Mouse (Mus musculus): ENCODE data around the gene Trir. TPM values are rescaled to one million over a fixed set of nuclear protein-coding genes. Genes with fewer than 3 reads are reported as not detected.

The Trir gene
- polyA plus RNA-seq, 1 experiment, result not detected

DNA sequence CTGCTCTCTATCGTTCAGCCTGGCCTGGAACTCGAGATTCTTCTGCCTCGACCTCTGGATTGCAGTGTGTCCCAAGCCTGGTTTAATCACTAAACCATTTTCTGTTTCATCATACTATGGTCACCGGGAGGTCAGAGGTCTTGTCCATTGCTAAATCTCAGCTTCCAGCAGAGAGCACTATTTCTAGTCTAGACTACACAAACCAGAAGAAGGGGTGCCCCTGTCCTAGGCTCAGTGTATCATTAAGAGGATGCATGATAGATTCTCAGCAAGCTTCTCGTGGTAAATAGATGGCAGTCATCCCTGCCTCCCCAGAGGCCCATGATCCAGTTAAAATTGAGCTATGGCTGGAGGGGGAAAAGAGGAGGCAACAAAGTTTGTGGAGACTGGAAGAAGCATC lies 44.4 kb downstream of the Trir start:
- Histone ChIP-seq H3K27ac (ENCODE audit: insufficient read depth, low read depth, low read length) (peak overlapping the region; percentile 76), H3K4me1 (ENCODE audit: control insufficient read depth, insufficient read depth, low read length) (peaks cover 10% of the 10 kb centered on the region), H3K4me3 (ENCODE audit: insufficient read depth, low read depth, low read length) (no peak overlapping the region)
- TF ChIP-seq CTCF (IDR thresholded peaks at IDR 0.05; ENCODE audit: insufficient read depth, low read depth, low read length) (no peak), POLR2A (IDR thresholded peaks at IDR 0.05; ENCODE audit: insufficient read depth, low read depth, low read length) (no peak)
- WGBS, result 78% methylated on average over 5 of the region's 5 CpGs

- TF ChIP-seq CTCF (IDR thresholded peaks at IDR 0.05; ENCODE audit: insufficient read depth, low read depth, low read length) (0 out of 2 replicates have a peak, but pooled peaks have one; percentile 19), POLR2A (IDR thresholded peaks at IDR 0.05; ENCODE audit: insufficient read depth, low read depth, low read length) (peak; percentile 56)
- WGBS, result under 1% methylated on average over 68 of the region's 68 CpGs
- Histone ChIP-seq H3K4me1 (ENCODE audit: control insufficient read depth, insufficient read depth, low read length) (peaks cover 10% of the 10 kb centered on the region), H3K4me3 (ENCODE audit: insufficient read depth, low read depth, low read length) (peak within 1 kb of the TSS; percentile 80), H3K27ac (ENCODE audit: insufficient read depth, low read depth, low read length) (peak within 1 kb of the TSS; percentile 78)
Observed at GRCm38 (mm10) chr8:85071514-85072281, 45.1 kb downstream of the Trir start, which contains the start of gene Dhps. TSS of gene Dhps (plus strand) at chr8:85071757.

DNA sequence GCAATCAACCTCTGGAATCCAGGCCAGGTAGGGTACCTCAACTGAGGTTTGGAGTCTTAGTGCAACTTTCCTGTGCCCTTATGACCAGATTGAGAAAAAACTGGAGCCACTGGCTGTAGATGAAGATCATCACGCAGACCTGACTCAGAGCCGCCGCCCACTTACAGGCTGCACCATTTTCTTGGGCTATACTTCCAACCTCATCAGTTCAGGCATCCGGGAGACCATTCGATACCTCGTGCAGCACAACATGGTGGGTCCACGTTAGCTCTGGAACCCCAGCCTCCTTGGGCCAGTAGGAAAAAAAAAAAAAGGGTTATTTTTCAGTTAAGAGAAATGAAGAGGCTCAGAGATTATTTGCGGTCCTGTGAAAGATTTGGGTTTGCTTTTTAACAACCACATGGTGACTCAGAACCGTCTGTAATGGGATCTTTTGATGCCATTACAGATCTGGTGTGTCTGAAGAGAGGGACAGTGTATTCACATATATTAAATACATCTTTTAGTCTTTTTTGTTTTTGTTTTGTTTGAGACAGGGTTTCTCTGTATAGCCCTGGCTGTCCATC lies 45.8 kb downstream of the Trir start:
- Histone ChIP-seq H3K4me3 (ENCODE audit: insufficient read depth, low read depth, low read length) (peak overlapping the region; percentile 80), H3K4me1 (ENCODE audit: control insufficient read depth, insufficient read depth, low read length) (peaks cover 10% of the 10 kb centered on the region), H3K27ac (ENCODE audit: insufficient read depth, low read depth, low read length) (no peak overlapping the region; the same call in 1 of the 2 replicates)
- TF ChIP-seq POLR2A (IDR thresholded peaks at IDR 0.05; ENCODE audit: insufficient read depth, low read depth, low read length) (no peak), CTCF (IDR thresholded peaks at IDR 0.05; ENCODE audit: insufficient read depth, low read depth, low read length) (no peak)
- 20% methylated on average over 9 of the region's 9 CpGs for WGBS

DNA sequence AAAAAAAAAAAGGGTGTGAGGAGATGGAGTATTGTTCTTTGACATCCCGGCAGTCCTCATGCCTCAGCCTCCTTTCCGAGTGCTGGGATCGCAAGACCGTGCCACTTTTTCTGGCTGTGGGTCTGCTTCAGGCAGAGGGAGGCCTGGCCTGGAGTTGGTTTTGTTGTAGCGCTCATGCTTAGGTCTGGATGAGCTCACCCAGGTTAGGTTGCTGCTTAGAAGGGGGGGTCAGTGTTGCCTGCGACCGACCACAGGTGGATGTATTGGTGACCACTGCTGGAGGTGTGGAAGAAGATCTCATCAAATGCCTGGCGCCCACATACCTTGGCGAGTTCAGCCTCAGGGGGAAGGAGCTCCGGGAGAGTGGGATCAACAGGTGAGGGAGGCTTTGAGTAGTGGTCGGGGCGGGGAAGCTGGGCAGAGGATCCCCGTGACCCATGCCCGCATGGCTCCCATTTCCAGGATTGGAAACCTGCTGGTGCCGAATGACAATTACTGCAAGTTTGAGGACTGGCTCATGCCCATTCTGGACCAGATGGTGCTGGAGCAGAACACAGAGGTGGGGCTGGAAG lies 46.5 kb downstream of the Trir start:
- Histone ChIP-seq H3K4me1 (ENCODE audit: control insufficient read depth, insufficient read depth, low read length) (peaks cover 10% of the 10 kb centered on the region), H3K4me3 (ENCODE audit: insufficient read depth, low read depth, low read length) (no peak overlapping the region), H3K27ac (ENCODE audit: insufficient read depth, low read depth, low read length) (no peak overlapping the region)
- TF ChIP-seq POLR2A (IDR thresholded peaks at IDR 0.05; ENCODE audit: insufficient read depth, low read depth, low read length) (no peak), CTCF (IDR thresholded peaks at IDR 0.05; ENCODE audit: insufficient read depth, low read depth, low read length) (no peak)
- WGBS, result 91% methylated on average over 15 of the region's 15 CpGs

- WGBS, result 90% methylated on average over 10 of the region's 10 CpGs
Observed at GRCm38 (mm10) chr8:85074167-85074566, 47.5 kb downstream of the Trir start.

DNA sequence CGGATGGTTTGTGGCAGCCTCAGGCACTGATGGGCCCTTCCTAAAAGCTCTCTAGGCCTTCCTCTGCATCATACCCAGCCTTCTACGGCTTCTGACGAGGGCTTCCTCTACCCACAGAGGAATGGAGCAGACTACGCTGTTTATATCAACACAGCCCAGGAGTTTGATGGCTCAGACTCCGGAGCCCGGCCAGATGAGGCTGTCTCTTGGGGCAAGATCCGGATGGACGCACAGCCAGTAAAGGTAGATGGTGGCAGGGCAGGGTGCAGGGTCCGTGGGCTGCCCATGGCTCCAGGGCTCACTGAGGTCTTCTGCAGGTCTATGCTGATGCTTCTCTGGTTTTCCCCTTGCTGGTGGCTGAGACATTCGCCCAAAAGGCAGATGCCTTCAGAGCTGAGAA lies 48.0 kb downstream of the Trir start:
- Histone ChIP-seq H3K27ac (ENCODE audit: insufficient read depth, low read depth, low read length) (no peak overlapping the region), H3K4me3 (ENCODE audit: insufficient read depth, low read depth, low read length) (no peak overlapping the region), H3K4me1 (ENCODE audit: control insufficient read depth, insufficient read depth, low read length) (peaks cover 13% of the 10 kb centered on the region)
- 96% methylated on average over 10 of the region's 10 CpGs for WGBS
- no peak for TF ChIP-seq POLR2A (IDR thresholded peaks at IDR 0.05; ENCODE audit: insufficient read depth, low read depth, low read length)
- no peak for TF ChIP-seq CTCF (IDR thresholded peaks at IDR 0.05; ENCODE audit: insufficient read depth, low read depth, low read length)

More at GRCm38 (mm10) chr8:85074167-85074566, 47.5 kb downstream of the Trir start:
- no peak overlapping the region for H3K4me3 ChIP-seq (ENCODE audit: insufficient read depth, low read depth, low read length)
- peaks cover 10% of the 10 kb centered on the region for H3K4me1 ChIP-seq (ENCODE audit: control insufficient read depth, insufficient read depth, low read length)
- H3K27ac ChIP-seq (ENCODE audit: insufficient read depth, low read depth, low read length), result no peak overlapping the region
- TF ChIP-seq CTCF (IDR thresholded peaks at IDR 0.05; ENCODE audit: insufficient read depth, low read depth, low read length), result no peak
- no peak for TF ChIP-seq POLR2A (IDR thresholded peaks at IDR 0.05; ENCODE audit: insufficient read depth, low read depth, low read length)

DNA sequence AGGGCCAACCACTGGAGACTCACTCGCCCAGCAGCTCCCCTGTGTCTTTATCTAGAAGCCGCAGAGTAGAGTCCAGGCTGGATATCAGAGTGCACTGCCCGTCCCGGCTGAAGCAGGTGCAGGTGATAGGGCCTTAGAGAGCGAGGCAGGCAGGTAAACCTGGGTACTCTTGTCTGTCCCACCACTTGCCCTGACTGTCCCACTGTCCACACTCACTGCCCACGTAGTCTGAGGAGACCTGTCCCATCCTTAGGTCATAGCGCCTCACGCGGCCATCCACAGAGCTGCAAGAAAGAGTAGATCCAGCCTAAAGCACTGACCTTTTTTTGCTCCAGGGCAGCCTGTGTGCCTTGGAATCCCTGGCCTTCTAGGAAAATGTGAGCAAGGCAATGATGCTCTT lies 49.4 kb downstream of the Trir start:
- TF ChIP-seq POLR2A (IDR thresholded peaks at IDR 0.05; ENCODE audit: insufficient read depth, low read depth, low read length) (no peak), CTCF (IDR thresholded peaks at IDR 0.05; ENCODE audit: insufficient read depth, low read depth, low read length) (0 out of 2 replicates have a peak, but pooled peaks have one; percentile 5)
- Histone ChIP-seq H3K27ac (ENCODE audit: insufficient read depth, low read depth, low read length) (no peak overlapping the region), H3K4me1 (ENCODE audit: control insufficient read depth, insufficient read depth, low read length) (peaks cover 16% of the 10 kb centered on the region), H3K4me3 (ENCODE audit: insufficient read depth, low read depth, low read length) (no peak overlapping the region)
- 74% methylated on average over 9 of the region's 9 CpGs for WGBS

- H3K27ac ChIP-seq (ENCODE audit: insufficient read depth, low read depth, low read length), result no peak overlapping the region
Observed at GRCm38 (mm10) chr8:85076993-85077392, 50.4 kb downstream of the Trir start.

More at GRCm38 (mm10) chr8:85076993-85077392, 50.4 kb downstream of the Trir start:
- Histone ChIP-seq H3K4me3 (ENCODE audit: insufficient read depth, low read depth, low read length) (no peak overlapping the region), H3K4me1 (ENCODE audit: control insufficient read depth, insufficient read depth, low read length) (peaks cover 25% of the 10 kb centered on the region)
- TF ChIP-seq POLR2A (IDR thresholded peaks at IDR 0.05; ENCODE audit: insufficient read depth, low read depth, low read length), result no peak
- TF ChIP-seq CTCF (IDR thresholded peaks at IDR 0.05; ENCODE audit: insufficient read depth, low read depth, low read length), result peak; percentile 57
- 0% methylated on average over 2 of the region's 2 CpGs for WGBS

Other genes starting within 250 kb of the Trir start
- gene Nfix, start 226.5 kb upstream of the Trir start, polyA plus RNA-seq (2012; ENCODE audit: insufficient read depth, insufficient read length, low replicate concordance, missing spikeins), result not detected in 2 replicates
- gene Dand5, start 204.0 kb upstream of the Trir start, polyA plus RNA-seq (2012; ENCODE audit: insufficient read depth, insufficient read length, low replicate concordance, missing spikeins), result not detected in 2 replicates
- not detected in 2 replicates for gene Gadd45gip1, start 195.3 kb upstream of the Trir start, polyA plus RNA-seq (2012; ENCODE audit: insufficient read depth, insufficient read length, low replicate concordance, missing spikeins)
- not detected in 2 replicates for gene Rad23a, start 186.2 kb upstream of the Trir start, polyA plus RNA-seq (2012; ENCODE audit: insufficient read depth, insufficient read length, low replicate concordance, missing spikeins)
- 225 TPM in 1 of 2 replicates, not detected in the other for gene Calr, start 179.9 kb upstream of the Trir start, polyA plus RNA-seq (2012; ENCODE audit: insufficient read depth, insufficient read length, low replicate concordance, missing spikeins)
- gene Farsa, start 169.8 kb upstream of the Trir start, polyA plus RNA-seq (2012; ENCODE audit: insufficient read depth, insufficient read length, low replicate concordance, missing spikeins), result not detected in 2 replicates
- not detected in 2 replicates for gene Syce2, start 154.7 kb upstream of the Trir start, polyA plus RNA-seq (2012; ENCODE audit: insufficient read depth, insufficient read length, low replicate concordance, missing spikeins)
- not detected in 2 replicates for gene Gcdh, start 132.9 kb upstream of the Trir start, polyA plus RNA-seq (2012; ENCODE audit: insufficient read depth, insufficient read length, low replicate concordance, missing spikeins)
- not detected in 2 replicates for gene Klf1, start 124.9 kb upstream of the Trir start, polyA plus RNA-seq (2012; ENCODE audit: insufficient read depth, insufficient read length, low replicate concordance, missing spikeins)
- not detected in 2 replicates for gene Dnase2a, start 118.3 kb upstream of the Trir start, polyA plus RNA-seq (2012; ENCODE audit: insufficient read depth, insufficient read length, low replicate concordance, missing spikeins)
- gene Mast1, start 89.5 kb upstream of the Trir start, polyA plus RNA-seq (2012; ENCODE audit: insufficient read depth, insufficient read length, low replicate concordance, missing spikeins), result not detected in 2 replicates
- not detected in 2 replicates for gene Rtbdn, start 79.8 kb upstream of the Trir start, polyA plus RNA-seq (2012; ENCODE audit: insufficient read depth, insufficient read length, low replicate concordance, missing spikeins)
- not detected in 2 replicates for gene Gm49661, start 57.4 kb upstream of the Trir start, polyA plus RNA-seq (2012; ENCODE audit: insufficient read depth, insufficient read length, low replicate concordance, missing spikeins)
- not detected in 2 replicates for gene Prdx2, start 57.2 kb upstream of the Trir start, polyA plus RNA-seq (2012; ENCODE audit: insufficient read depth, insufficient read length, low replicate concordance, missing spikeins)
- gene Rnaseh2a, start 57.1 kb upstream of the Trir start, polyA plus RNA-seq (2012; ENCODE audit: insufficient read depth, insufficient read length, low replicate concordance, missing spikeins), result not detected in 2 replicates
- gene Junb, start 48.1 kb upstream of the Trir start, polyA plus RNA-seq (2012; ENCODE audit: insufficient read depth, insufficient read length, low replicate concordance, missing spikeins), result not detected in 2 replicates
- not detected in 2 replicates for gene Hook2, start 36.2 kb upstream of the Trir start, polyA plus RNA-seq (2012; ENCODE audit: insufficient read depth, insufficient read length, low replicate concordance, missing spikeins)
- not detected in 2 replicates for gene Best2, start 12.3 kb upstream of the Trir start, polyA plus RNA-seq (2012; ENCODE audit: insufficient read depth, insufficient read length, low replicate concordance, missing spikeins)
- gene Asna1, start 1.5 kb upstream of the Trir start, polyA plus RNA-seq (2012; ENCODE audit: insufficient read depth, insufficient read length, low replicate concordance, missing spikeins), result not detected in 2 replicates
- gene Tnpo2, start 10.1 kb downstream of the Trir start, polyA plus RNA-seq (2012; ENCODE audit: insufficient read depth, insufficient read length, low replicate concordance, missing spikeins), result not detected in 2 replicates
- not detected in 2 replicates for gene Fbxw9, start 33.2 kb downstream of the Trir start, polyA plus RNA-seq (2012; ENCODE audit: insufficient read depth, insufficient read length, low replicate concordance, missing spikeins)
- gene Gm5741, start 41.2 kb downstream of the Trir start, polyA plus RNA-seq (2012; ENCODE audit: insufficient read depth, insufficient read length, low replicate concordance, missing spikeins), result not detected in 2 replicates
- not detected in 2 replicates for gene Dhps, start 44.9 kb downstream of the Trir start, polyA plus RNA-seq (2012; ENCODE audit: insufficient read depth, insufficient read length, low replicate concordance, missing spikeins)
- not detected in 2 replicates for gene Wdr83os, start 53.9 kb downstream of the Trir start, polyA plus RNA-seq (2012; ENCODE audit: insufficient read depth, insufficient read length, low replicate concordance, missing spikeins)
- not detected in 2 replicates for gene Wdr83, start 54.5 kb downstream of the Trir start, polyA plus RNA-seq (2012; ENCODE audit: insufficient read depth, insufficient read length, low replicate concordance, missing spikeins)
- gene Man2b1, start 56.4 kb downstream of the Trir start, polyA plus RNA-seq (2012; ENCODE audit: insufficient read depth, insufficient read length, low replicate concordance, missing spikeins), result 98.2 TPM in 1 of 2 replicates, not detected in the other
- gene Zfp791, start 96.3 kb downstream of the Trir start, polyA plus RNA-seq (2012; ENCODE audit: insufficient read depth, insufficient read length, low replicate concordance, missing spikeins), result not detected in 2 replicates
- not detected in 2 replicates for gene Cks1brt, start 125.1 kb downstream of the Trir start, polyA plus RNA-seq (2012; ENCODE audit: insufficient read depth, insufficient read length, low replicate concordance, missing spikeins)
- not detected in 2 replicates for gene Olfr371, start 199.2 kb downstream of the Trir start, polyA plus RNA-seq (2012; ENCODE audit: insufficient read depth, insufficient read length, low replicate concordance, missing spikeins)

Measured in olfactory bulb, adult 2 months (tissue).